Mouse (Mus musculus) limb, embryonic 14.5 days (tissue): ENCODE results near the gene Glrx3. TPM values are rescaled to one million over a fixed set of nuclear protein-coding genes. Genes with fewer than 3 reads are reported as not detected.

Source experiments
- ATAC-seq: fragments of 200-750 bp; cut with Nextera tagmentation; 2 replicates; pipeline ENCODE4 v1.8.0; 2017; ENCODE audit warnings: low read depth, moderate number of reproducible peaks, moderate TSS enrichment; ENCODE audit not compliant: low FRiP score
- DNase-seq: peaks from one replicate; pipeline ENCODE4 v3.0.0-alpha.2; 2015; ENCODE audit warnings: low spot score
- H3K27ac ChIP-seq: fragments of 300-500 bp; sonication (generic); replicated peaks from 2 replicates; pipeline ENCODE4 v1.5.1; 2014; ENCODE audit warnings: low read depth, mild to moderate bottlenecking, low read length, moderate library complexity, mixed read lengths
- H3K27me3 ChIP-seq: fragments of 300-500 bp; sonication (generic); 2 replicates; pipeline ENCODE4 v1.6.1; 2014; ENCODE audit warnings: low read length, mixed read lengths; ENCODE audit not compliant: control insufficient read depth, insufficient read depth
- H3K36me3 ChIP-seq: fragments of 300-500 bp; sonication (generic); 2 replicates; pipeline ENCODE4 v1.6.1; 2014; ENCODE audit warnings: mild to moderate bottlenecking, low read length, moderate library complexity, mixed read lengths; ENCODE audit not compliant: control insufficient read depth, insufficient read depth
- H3K4me1 ChIP-seq: fragments of 300-500 bp; sonication (generic); 2 replicates; pipeline ENCODE4 v1.6.1; 2014; ENCODE audit warnings: antibody characterized with exemption, low read length, mixed read lengths; ENCODE audit not compliant: control insufficient read depth, insufficient read depth
- H3K4me2 ChIP-seq: fragments of 300-500 bp; sonication (generic); replicated peaks from 2 replicates; pipeline ENCODE4 v1.6.1; 2014; ENCODE audit warnings: low read depth, mild to moderate bottlenecking, low read length, moderate library complexity; ENCODE audit not compliant: severe bottlenecking
- H3K4me3 ChIP-seq: fragments of 300-500 bp; sonication (generic); replicated peaks from 2 replicates; pipeline ENCODE4 v1.5.1; 2014; ENCODE audit warnings: low read length
- H3K9ac ChIP-seq: fragments of 300-500 bp; sonication (generic); 2 replicates; pipeline ENCODE4 v1.6.1; 2014; ENCODE audit warnings: mild to moderate bottlenecking, low read depth, low read length, moderate library complexity; ENCODE audit not compliant: severe bottlenecking
- H3K9me3 ChIP-seq: fragments of 300-500 bp; sonication (generic); 2 replicates; pipeline ENCODE4 v1.6.1; 2016; ENCODE audit warnings: low read length; ENCODE audit not compliant: control insufficient read depth
- POLR2A ChIP-seq: fragments of 200-500 bp; IDR thresholded peaks from 2 replicates; pipeline ENCODE4 v1.8.0; 2012; ENCODE audit warnings: inconsistent platforms, mild to moderate bottlenecking, moderate library complexity, borderline replicate concordance; ENCODE audit not compliant: insufficient read depth, insufficient read length; ENCODE audit errors: extremely low read depth
- WGBS: fragments of 180-500 bp; shearing (Covaris S2); extraction: QIAGEN DNeasy Blood & Tissue Kit; methylation state at CpG from one replicate; pipeline ENCODE4 v1.1.7; 2014; 5-methylcytosine and 5-hydroxymethylcytosine counted together
- polyA plus RNA-seq, 2 experiments: library from polyadenylated mRNA; depleted of rRNA in 1 of 2; stranded (reverse) in 1 of 2; unstranded in 1 of 2; fragments of >200 nt; fragmentation: Nextera tagmentation in 1 of 2; extraction: Ambion mirVana in 1 of 2; gene quantifications; 2 replicates each; pipeline versions ENCODE4 v1.2.1 to v1.2.3; 2012 to 2014

Glrx3 gene
- polyA plus RNA-seq, 2 experiments: 170 to 274 TPM

DNA sequence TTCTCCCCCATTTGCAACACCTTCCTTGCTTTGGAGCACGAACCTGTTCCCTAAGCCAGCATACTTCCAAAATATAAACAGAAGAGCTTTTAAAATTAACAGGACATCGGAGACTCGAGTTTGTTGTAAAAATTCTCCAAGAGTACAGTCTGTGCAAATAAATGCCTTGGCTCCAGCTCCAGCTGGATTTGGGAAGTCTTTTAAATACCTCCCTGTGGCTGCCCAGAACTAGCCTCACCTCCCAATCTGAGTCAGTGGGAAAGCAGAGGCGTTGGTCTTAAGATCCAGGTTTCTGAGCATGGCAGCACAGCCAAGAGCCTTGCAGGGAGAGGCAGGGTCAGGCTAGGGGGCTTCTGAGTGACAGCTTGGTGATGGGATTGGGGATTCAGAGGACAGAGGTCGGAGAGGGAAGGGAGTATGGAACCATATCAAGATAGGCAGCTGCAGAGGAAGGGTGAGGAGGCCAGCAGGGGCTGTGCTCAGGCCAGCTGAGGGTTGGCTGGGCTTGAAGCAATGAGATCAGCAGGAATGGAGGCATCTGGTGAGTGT lies 80.7 kb downstream of the Glrx3 start:
- H3K9ac ChIP-seq: no peak overlapping the region
- peak; percentile 78 for DNase-seq
- 31% methylated on average over 5 of the region's 5 CpGs for WGBS
- TF ChIP-seq POLR2A: no peak
- H3K4me1 ChIP-seq: peaks cover 17% of the 10 kb centered on the region
- no peaks in the 10 kb centered on the region for H3K27me3 ChIP-seq
- H3K9me3 ChIP-seq: no peaks in the 10 kb centered on the region
- no peak overlapping the region for H3K4me3 ChIP-seq
- 0 out of 2 replicates have a peak overlapping the region, but pooled peaks have one; percentile 2 for H3K4me2 ChIP-seq
- no peaks in the 10 kb centered on the region for H3K36me3 ChIP-seq
- peak; percentile 83 for ATAC-seq
- H3K27ac ChIP-seq: peak overlapping the region; percentile 56; the same call in 1 of the 2 replicates

Other genes starting within 250 kb of the Glrx3 start
- 80.3 and 93.2 TPM in 2 replicates for gene Ebf3, start 123.2 kb upstream of the Glrx3 start, polyA plus RNA-seq (2012; rRNA removed)
- 15.3 and 17.8 TPM in 2 replicates for gene Ebf3, start 123.2 kb upstream of the Glrx3 start, polyA plus RNA-seq (2014; fragmentation: Nextera tagmentation; extraction: Ambion mirVana)
- 16.0 and 18.0 TPM in 2 replicates for gene 9430038I01Rik, start 26.9 kb upstream of the Glrx3 start, polyA plus RNA-seq (2012; rRNA removed)
- 23.6 and 24.9 TPM in 2 replicates for gene 9430038I01Rik, start 26.9 kb upstream of the Glrx3 start, polyA plus RNA-seq (2014; fragmentation: Nextera tagmentation; extraction: Ambion mirVana)